ENCODE assay signal across 26 mouse cellular contexts in the genomic region with DNA sequence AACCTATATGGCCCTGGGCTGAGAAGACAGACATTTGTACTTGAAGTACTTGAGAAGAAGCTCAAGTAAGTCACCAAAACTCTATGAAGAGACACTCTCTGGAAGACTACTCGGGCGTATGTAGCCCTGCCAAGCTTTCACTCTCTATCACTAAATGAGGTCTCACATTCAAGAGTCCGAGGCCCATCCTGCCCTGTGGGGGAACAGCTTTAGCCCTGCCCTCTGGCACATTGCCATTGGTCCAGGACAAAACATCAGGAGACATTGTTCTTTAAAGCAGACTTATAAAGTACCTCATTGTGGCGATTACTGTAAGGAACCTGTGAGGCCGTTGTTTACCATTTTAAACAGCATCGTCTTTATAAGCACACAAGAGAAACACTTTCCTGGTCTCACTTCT.
DNase-seq lines count a peak whose midpoint lies in the region; ATAC-seq and TF ChIP-seq lines count a peak whose summit lies in the region.
"Had no signal": no experiment of that assay in that cellular context is flagged by ENCODE, and none has a peak within 500 bp of the region (broad histone marks: within the 10 kb centered on the region; RNA-seq: fewer than 3 reads in every experiment).

No protein-coding gene starts in this region.

- WGBS in midbrain, embryonic 11.5 days: 88% methylated on average over 6 of the region's 6 CpGs
- 66% methylated on average over 6 of the region's 6 CpGs for WGBS in midbrain, embryonic 15.5 days
- WGBS in limb, embryonic 15.5 days: 69% methylated on average over 6 of the region's 6 CpGs
- WGBS in stomach, postnatal 0 days: 67% methylated on average over 6 of the region's 6 CpGs

- no peak overlapping the region for H3K9ac ChIP-seq in midbrain, embryonic 11.5 days (ENCODE audit: low read length)
- no peak overlapping the region for H3K9ac ChIP-seq in midbrain, embryonic 15.5 days
- H3K9ac ChIP-seq in limb, embryonic 15.5 days: no peak overlapping the region
- no peak overlapping the region for H3K9ac ChIP-seq in stomach, postnatal 0 days (ENCODE audit: low read length)
- H3K9ac ChIP-seq: embryonic facial prominence, embryonic 13.5 days; embryonic facial prominence, embryonic 15.5 days; forebrain, embryonic 12.5 days had no signal

- no peaks in the 10 kb centered on the region for H3K9me3 ChIP-seq in midbrain, embryonic 11.5 days (ENCODE audit: control insufficient read depth, low read length)
- no peaks in the 10 kb centered on the region for H3K9me3 ChIP-seq in midbrain, embryonic 15.5 days
- H3K9me3 ChIP-seq in limb, embryonic 15.5 days: no peaks in the 10 kb centered on the region
- no peaks in the 10 kb centered on the region for H3K9me3 ChIP-seq in stomach, postnatal 0 days (ENCODE audit: control insufficient read depth, low read length)
- H3K9me3 ChIP-seq: embryonic facial prominence, embryonic 13.5 days; embryonic facial prominence, embryonic 15.5 days; forebrain, embryonic 10.5 days; forebrain, embryonic 12.5 days had no signal

- ATAC-seq in midbrain, embryonic 11.5 days (ENCODE audit: low FRiP score): no peak
- no peak for ATAC-seq in midbrain, embryonic 15.5 days (replicated peaks)
- no peak for ATAC-seq in limb, embryonic 15.5 days (ENCODE audit: insufficient number of reproducible peaks, low FRiP score, low TSS enrichment, low read depth)
- ATAC-seq in stomach, postnatal 0 days (ENCODE audit: low FRiP score, low TSS enrichment): no peak
- ATAC-seq: activated CD4-positive, CD25-positive, alpha-beta regulatory T cell, adult 4 months; forebrain, embryonic 14.5 days; forebrain, embryonic 16.5 days; Patski had no signal

- H3K36me3 ChIP-seq in midbrain, embryonic 11.5 days (ENCODE audit: control insufficient read depth, insufficient read depth, low read length): no peaks in the 10 kb centered on the region
- no peaks in the 10 kb centered on the region for H3K36me3 ChIP-seq in midbrain, embryonic 15.5 days (replicated peaks)
- H3K36me3 ChIP-seq in limb, embryonic 15.5 days: no peaks in the 10 kb centered on the region
- H3K36me3 ChIP-seq in stomach, postnatal 0 days (ENCODE audit: control insufficient read depth, insufficient read depth, low read length): no peaks in the 10 kb centered on the region
- H3K36me3 ChIP-seq: embryonic facial prominence, embryonic 13.5 days; embryonic facial prominence, embryonic 15.5 days; forebrain, embryonic 10.5 days; forebrain, embryonic 12.5 days had no signal

- DNase-seq in heart, adult 11 months: peak; percentile 74
- no peak for DNase-seq in heart, postnatal 25 days (ENCODE audit: low spot score)
- peak; percentile 54 for DNase-seq in midbrain, embryonic 11.5 days (ENCODE audit: low spot score, missing footprints)
- DNase-seq in stomach, postnatal 0 days (ENCODE audit: low spot score): no peak
- DNase-seq in cerebellum, postnatal 14 days: no peak
- no peak for DNase-seq in adrenal gland, postnatal 4 days (ENCODE audit: low spot score in 2 of 2)
- DNase-seq: adrenal gland, adult 8-10 months; adrenal gland, postnatal 14 days; adrenal gland, postnatal 36 days; cerebellum, adult 11 months; cerebellum, adult 18-20 months; cerebellum, adult 9-10 months; cerebellum, postnatal 10 days; cerebellum, postnatal 36 days; embryo, embryonic 11 days had no signal

- no peak overlapping the region for H3K4me2 ChIP-seq in midbrain, embryonic 11.5 days
- H3K4me2 ChIP-seq in midbrain, embryonic 15.5 days: no peak overlapping the region
- H3K4me2 ChIP-seq in limb, embryonic 15.5 days: no peak overlapping the region
- no peak overlapping the region for H3K4me2 ChIP-seq in stomach, postnatal 0 days (replicated peaks; ENCODE audit: low read depth)
- H3K4me2 ChIP-seq: embryonic facial prominence, embryonic 13.5 days; embryonic facial prominence, embryonic 15.5 days; forebrain, embryonic 12.5 days had no signal

- H3K4me3 ChIP-seq in midbrain, embryonic 11.5 days (ENCODE audit: low read depth, low read length): no peak overlapping the region
- no peak overlapping the region for H3K4me3 ChIP-seq in midbrain, embryonic 15.5 days
- H3K4me3 ChIP-seq in limb, embryonic 15.5 days: no peak overlapping the region
- H3K4me3 ChIP-seq in stomach, postnatal 0 days (ENCODE audit: low read depth, low read length): no peak overlapping the region
- H3K4me3 ChIP-seq: embryonic facial prominence, embryonic 13.5 days; embryonic facial prominence, embryonic 15.5 days; erythroblast, embryonic 14.5 days; forebrain, embryonic 10.5 days; forebrain, embryonic 12.5 days had no signal

- no peak overlapping the region for H3K27ac ChIP-seq in midbrain, embryonic 11.5 days (ENCODE audit: low read depth, low read length)
- no peak overlapping the region for H3K27ac ChIP-seq in midbrain, embryonic 15.5 days
- H3K27ac ChIP-seq in limb, embryonic 15.5 days: 0 out of 2 replicates have a peak overlapping the region, but pooled peaks have one; percentile 27
- H3K27ac ChIP-seq in stomach, postnatal 0 days (replicated peaks): peak overlapping the region; percentile 76
- H3K27ac ChIP-seq: embryonic facial prominence, embryonic 13.5 days; embryonic facial prominence, embryonic 15.5 days; forebrain, embryonic 10.5 days; forebrain, embryonic 12.5 days had no signal

- H3K27me3 ChIP-seq in midbrain, embryonic 11.5 days (ENCODE audit: control insufficient read depth, insufficient read depth, low read length): no peaks in the 10 kb centered on the region
- no peaks in the 10 kb centered on the region for H3K27me3 ChIP-seq in midbrain, embryonic 15.5 days (replicated peaks)
- no peaks in the 10 kb centered on the region for H3K27me3 ChIP-seq in limb, embryonic 15.5 days
- no peaks in the 10 kb centered on the region for H3K27me3 ChIP-seq in stomach, postnatal 0 days (ENCODE audit: control insufficient read depth, insufficient read depth, low read length)
- H3K27me3 ChIP-seq: embryonic facial prominence, embryonic 13.5 days; embryonic facial prominence, embryonic 15.5 days; forebrain, embryonic 12.5 days; Patski had no signal

- H3K4me1 ChIP-seq in midbrain, embryonic 11.5 days (ENCODE audit: control insufficient read depth, insufficient read depth, low read length): no peaks in the 10 kb centered on the region
- no peaks in the 10 kb centered on the region for H3K4me1 ChIP-seq in midbrain, embryonic 15.5 days
- peaks cover 12% of the 10 kb centered on the region for H3K4me1 ChIP-seq in limb, embryonic 15.5 days
- H3K4me1 ChIP-seq in stomach, postnatal 0 days (replicated peaks; ENCODE audit: control insufficient read depth, insufficient read depth): 0 out of 2 replicates have a peak, but pooled peaks cover 2% of the 10 kb centered on the region
- H3K4me1 ChIP-seq: embryonic facial prominence, embryonic 15.5 days; forebrain, embryonic 12.5 days had no signal

- no peak for TF ChIP-seq EP300 in stomach, postnatal 0 days (optimal IDR thresholded peaks at IDR 0.05)

- no peak for TF ChIP-seq CTCF in stomach, postnatal 0 days (IDR thresholded peaks at IDR 0.05; ENCODE audit: low read depth)

- intact Hi-C loops in heart, postnatal 25 days (cut with DNase I): no loop called here

Comparison
In these comparisons a context has a peak if more than half of its experiments do, and no peak if none do; other contexts are left out.
1. DNase-seq: peak in heart, adult 11 months (single experiment) and midbrain, embryonic 11.5 days (single experiment); none in heart, postnatal 25 days (single experiment), stomach, postnatal 0 days (single experiment), cerebellum, postnatal 14 days (0 of 2) and adrenal gland, postnatal 4 days (0 of 2).
2. H3K27ac ChIP-seq: peak in limb, embryonic 15.5 days (single experiment) and stomach, postnatal 0 days (single experiment); none in midbrain, embryonic 11.5 days (single experiment) and midbrain, embryonic 15.5 days (single experiment).